Mouse (Mus musculus) cerebellum, adult 9-10 months (tissue): Measurements from ENCODE around the gene Krtap6-1.
"Not testable (repeated sequence)": the region's sequence is repeated elsewhere in the genome, so short reads cannot be mapped to it uniquely, and the experiment has no call there.

Experiments used
- DNase-seq: peaks from one replicate; pipeline ENCODE4 v3.0.0; 2022

Gene Krtap6-1

GRCm38 (mm10) chr16:89031399-89031798 is at the start of gene Krtap6-1:
Krtap6-1 (plus strand) TSS chr16:89031699.
- not testable (repeated sequence) for DNase-seq

- no peak for DNase-seq
Observed at GRCm38 (mm10) chr16:89010659-89011058, 20.8 kb upstream of the Krtap6-1 start, which contains the start of gene Krtap22-2. Krtap22-2 (minus strand) TSS chr16:89010759.

DNA sequence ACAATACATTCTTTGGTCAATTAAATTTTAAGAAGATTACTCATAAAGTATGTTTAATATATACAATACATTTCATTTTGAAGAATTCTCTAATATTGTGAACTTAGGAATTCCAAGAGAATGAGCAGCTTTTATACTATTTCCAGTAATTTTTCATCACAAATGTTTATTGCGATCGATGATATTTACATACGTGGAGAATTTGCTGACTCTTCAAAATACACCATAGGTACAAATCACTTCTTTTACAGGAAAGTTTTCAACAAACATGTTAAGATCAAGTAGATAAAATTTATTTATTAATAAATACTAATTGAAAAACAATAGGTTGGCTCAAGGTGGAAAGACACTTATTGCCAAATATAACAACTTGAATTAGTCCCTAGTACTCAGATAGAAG is 17.5 kb upstream of the Krtap6-1 start:
- no peak for DNase-seq

GRCm38 (mm10) chr16:89014984-89015383 is 16.5 kb upstream of the Krtap6-1 start, which contains the start of gene Gm10229:
Gm10229 (plus strand) TSS chr16:89015284.
- DNase-seq, result not testable (repeated sequence)

GRCm38 (mm10) chr16:89041372-89041771 is 9.9 kb downstream of the Krtap6-1 start, which contains the start of gene Gm10228:
Gm10228 (minus strand) TSS chr16:89041472.
- DNase-seq, result not testable (repeated sequence)

DNA sequence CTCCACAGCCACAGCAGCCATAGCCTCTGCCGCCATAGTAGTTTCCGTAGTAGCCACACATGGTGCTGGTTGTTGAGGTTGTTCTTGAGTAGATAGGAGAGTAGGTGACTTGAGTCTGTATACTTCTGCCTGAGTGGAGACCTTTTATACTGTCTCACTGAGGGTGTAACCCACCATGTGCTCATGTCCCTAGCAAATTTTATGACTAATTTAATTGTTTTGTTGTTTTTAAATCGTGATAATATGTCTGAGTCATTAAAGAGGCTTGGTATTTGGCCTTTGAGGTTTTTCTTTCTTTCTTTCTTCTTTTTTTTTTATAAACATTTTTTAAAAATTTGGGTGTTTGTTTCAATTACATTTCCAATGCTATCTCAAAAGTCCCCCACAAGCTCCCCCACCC is 16.3 kb downstream of the Krtap6-1 start, which contains the start of gene Krtap6-5:
TSS of gene Krtap6-5 (minus strand) at position 101 of the 400 bp plus-strand sequence.
- DNase-seq, result no peak

GRCm38 (mm10) chr16:89063902-89064301 is 32.4 kb downstream of the Krtap6-1 start, which contains the start of gene 1110025L11Rik:
1110025L11Rik (minus strand) TSS chr16:89064002.
- DNase-seq, result not testable (repeated sequence)

DNA sequence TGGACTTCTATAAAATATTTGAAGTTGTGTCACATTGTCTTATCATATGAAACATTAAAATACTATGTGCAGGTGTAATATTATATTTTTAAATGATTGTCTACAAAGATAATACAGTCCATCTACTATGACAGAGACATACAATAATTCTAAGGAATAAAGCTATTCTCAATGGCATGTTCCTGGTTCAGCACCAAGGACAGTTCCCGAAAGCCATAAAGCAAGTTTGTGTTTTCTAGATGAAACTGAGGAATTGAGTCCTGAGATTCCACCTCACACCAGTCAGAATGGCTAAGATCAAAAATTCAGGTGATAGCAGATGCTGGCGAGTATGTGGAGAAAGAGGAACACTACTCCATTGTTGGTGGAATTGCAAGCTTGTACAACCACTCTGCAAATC is 39.5 kb downstream of the Krtap6-1 start:
- not testable (repeated sequence) for DNase-seq
